In genomic region chr13:34656351-34656750, GRCm38 (mm10) we compare ENCODE assay signal across 28 mouse cellular contexts. TPM values are rescaled to one million over a fixed set of nuclear protein-coding genes. Genes with fewer than 3 reads are reported as not detected.
"Had no signal": no experiment of that assay in that cellular context is flagged by ENCODE, and none has a peak within 500 bp of the region (broad histone marks: within the 10 kb centered on the region; RNA-seq: fewer than 3 reads in every experiment).

No protein-coding gene starts in this region.

- H3K9me3 ChIP-seq: heart, embryonic 13.5 days; heart, embryonic 15.5 days; hindbrain, embryonic 13.5 days; hindbrain, embryonic 15.5 days; kidney, embryonic 15.5 days; limb, embryonic 13.5 days; limb, embryonic 15.5 days; liver, embryonic 12.5 days had no signal

- H3K27me3 ChIP-seq: heart, embryonic 15.5 days had no signal

- H3K27ac ChIP-seq: gastrocnemius, adult 2 months; heart, embryonic 13.5 days; heart, embryonic 15.5 days; hindbrain, embryonic 13.5 days; hindbrain, embryonic 15.5 days; hindbrain, postnatal 0 days; kidney, embryonic 15.5 days; kidney, postnatal 0 days; limb, embryonic 13.5 days; limb, embryonic 15.5 days; liver, embryonic 12.5 days had no signal

- H3K4me2 ChIP-seq: heart, embryonic 11.5 days; heart, embryonic 13.5 days; heart, embryonic 15.5 days; hindbrain, embryonic 13.5 days; hindbrain, embryonic 15.5 days; kidney, embryonic 15.5 days; limb, embryonic 13.5 days; limb, embryonic 15.5 days; liver, embryonic 12.5 days had no signal

- H3K36me3 ChIP-seq: heart, embryonic 13.5 days; heart, embryonic 15.5 days; hindbrain, embryonic 13.5 days; hindbrain, embryonic 15.5 days; kidney, embryonic 15.5 days; limb, embryonic 13.5 days; limb, embryonic 15.5 days; liver, embryonic 12.5 days had no signal

- ATAC-seq: hindbrain, postnatal 0 days; intestine, embryonic 16.5 days; liver, embryonic 12.5 days had no signal

- H3K4me3 ChIP-seq: gastrocnemius, adult 2 months; heart, embryonic 13.5 days; heart, embryonic 15.5 days; hindbrain, embryonic 13.5 days; hindbrain, embryonic 15.5 days; kidney, embryonic 15.5 days; limb, embryonic 13.5 days; limb, embryonic 15.5 days; liver, embryonic 12.5 days had no signal

- H3K9ac ChIP-seq: heart, embryonic 13.5 days; heart, embryonic 15.5 days; hindbrain, embryonic 13.5 days; hindbrain, embryonic 15.5 days; kidney, embryonic 15.5 days; limb, embryonic 13.5 days; limb, embryonic 15.5 days; liver, embryonic 12.5 days had no signal

- DNase-seq: gastrocnemius, adult 2 months; gastrocnemius, postnatal 10 days; gastrocnemius, postnatal 25 days; heart, adult 18-20 months; heart, postnatal 14 days; heart, postnatal 36 days; kidney, adult 11 months; kidney, adult 2 months; kidney, adult 9 months; kidney, postnatal 14 days; kidney, postnatal 36 days; layer of hippocampus, adult 9-11 months; layer of hippocampus, postnatal 36 days; left cerebral cortex, postnatal 4 days had no signal

RNA-seq across cellular contexts. Expression of gene Pxdc1, which starts 3.1 kb away (rescaled TPM):
- total RNA-seq: granulocyte monocyte progenitor cell, adult 5-6 weeks; hematopoietic stem cell, adult 5-6 weeks had no signal
